Mouse (Mus musculus): ENCODE results near the gene Grid2ip.
"Not testable (repeated sequence)": the region's sequence is repeated elsewhere in the genome, so short reads cannot be mapped to it uniquely, and the experiment has no call there.

The Grid2ip gene

GRCm38 (mm10) chr5:143363678-143364615 is 6.8 kb downstream of the Grid2ip start:
- no peak for DNase-seq

GRCm38 (mm10) chr5:143367931-143368330 is 10.8 kb downstream of the Grid2ip start:
- no peak for DNase-seq

- DNase-seq = peak; percentile 25
Measured at GRCm38 (mm10) chr5:143369611-143370255, 12.6 kb downstream of the Grid2ip start.

- no peak for DNase-seq
Measured at GRCm38 (mm10) chr5:143370416-143371145, 13.4 kb downstream of the Grid2ip start.

- DNase-seq = no peak
Measured at GRCm38 (mm10) chr5:143371146-143371510, 14.0 kb downstream of the Grid2ip start.

GRCm38 (mm10) chr5:143372818-143373217 is 15.7 kb downstream of the Grid2ip start:
- DNase-seq = no peak

GRCm38 (mm10) chr5:143375242-143375641 is 18.1 kb downstream of the Grid2ip start:
- peak; percentile 83 for DNase-seq

- peak; percentile 52 for DNase-seq
Measured at GRCm38 (mm10) chr5:143376156-143376555, 19.0 kb downstream of the Grid2ip start.

- DNase-seq = peak; percentile 37
Measured at GRCm38 (mm10) chr5:143386797-143387621, 29.9 kb downstream of the Grid2ip start.

GRCm38 (mm10) chr5:143394184-143394583 is 37.0 kb downstream of the Grid2ip start:
- DNase-seq = peak; percentile 24

- DNase-seq = not testable (repeated sequence)
Measured at GRCm38 (mm10) chr5:143394966-143395365, 37.8 kb downstream of the Grid2ip start.

GRCm38 (mm10) chr5:143395649-143396048 is 38.5 kb downstream of the Grid2ip start:
- DNase-seq = peak; percentile 58

GRCm38 (mm10) chr5:143400501-143400900 is 43.4 kb downstream of the Grid2ip start:
- DNase-seq = no peak

- no peak for DNase-seq
Measured at GRCm38 (mm10) chr5:143401556-143401955, 44.4 kb downstream of the Grid2ip start.

GRCm38 (mm10) chr5:143403221-143404147 is 46.3 kb downstream of the Grid2ip start, which contains the start of gene Kdelr2:
TSS of gene Kdelr2 (plus strand) at chr5:143403838.
- peak; percentile 85 for DNase-seq

GRCm38 (mm10) chr5:143404148-143404930 is 47.2 kb downstream of the Grid2ip start:
- no peak for DNase-seq

GRCm38 (mm10) chr5:143405200-143405599 is 48.1 kb downstream of the Grid2ip start:
- DNase-seq = no peak

GRCm38 (mm10) chr5:143406548-143406947 is 49.4 kb downstream of the Grid2ip start:
- DNase-seq = no peak

GRCm38 (mm10) chr5:143409239-143409638 is 52.1 kb downstream of the Grid2ip start:
- DNase-seq = no peak

- no peak for DNase-seq
Measured at GRCm38 (mm10) chr5:143410841-143411395, 53.8 kb downstream of the Grid2ip start.

Measured in thymus, postnatal 4 days (tissue).